Mouse (Mus musculus): ENCODE measurements at regions not wholly inside any gene's neighbourhood (a gene's known extent, or its start where the extent isn't known, plus 50 kb on each side); places are given as distances from the start of the nearest gene placed in this dataset.

DNA sequence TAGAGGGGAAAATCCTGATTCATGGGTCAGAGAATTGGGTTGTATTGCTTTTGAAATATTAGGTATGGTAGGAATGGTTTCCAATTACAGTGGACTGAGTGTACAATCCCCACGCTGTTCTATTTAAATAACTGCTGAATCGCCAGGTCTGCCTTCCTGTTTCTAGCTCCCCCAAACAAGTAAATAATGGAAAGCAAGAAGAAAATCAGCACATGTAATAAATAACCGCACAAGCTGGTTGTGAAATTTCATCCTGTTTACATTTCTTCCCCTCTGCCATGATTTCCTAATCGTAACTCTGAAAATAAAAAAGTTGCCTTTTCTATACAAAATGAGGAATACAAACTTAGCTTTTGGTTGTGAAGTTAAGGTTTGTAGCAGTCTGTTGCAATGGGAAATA lies 95.7 kb downstream of the Fam84a start:
- TF ChIP-seq CTCF (IDR thresholded peaks at IDR 0.05; ENCODE audit: insufficient read depth, low read length) (no peak), POLR2A (IDR thresholded peaks at IDR 0.05; ENCODE audit: borderline replicate concordance, extremely low read depth, low read depth, low read length) (no peak)
